Mouse (Mus musculus) erythroblast, embryonic 14.5 days (primary cell): ENCODE results near the gene Agrp.

Experiments
- GATA1 ChIP-seq: IDR thresholded peaks from 2 replicates; pipeline ENCODE4 v1.6.1; 2012; ENCODE audit warnings: low read length, inconsistent platforms, mixed read lengths
- TAL1 ChIP-seq: IDR thresholded peaks from 3 replicates; pipeline ENCODE4 v1.6.1; 2012; ENCODE audit warnings: low read length, inconsistent platforms, mixed read lengths

- TF ChIP-seq GATA1 (no peak), TAL1 (no peak)
Observed at GRCm38 (mm10) chr8:105565952-105566702, 71.1 kb downstream of the Agrp start, which contains the start of gene Atp6v0d1.
